Mouse (Mus musculus) ovary, postnatal 36 days (tissue): ENCODE results near the gene Bcl2.
A peak's percentile ranks its signal among the peaks of the same experiment; 100 is the strongest.

Experiments
- DNase-seq: peaks from one replicate; pipeline ENCODE4 v3.0.0; 2022; ENCODE audit warnings: low spot score, mixed read lengths

Gene Bcl2

DNA sequence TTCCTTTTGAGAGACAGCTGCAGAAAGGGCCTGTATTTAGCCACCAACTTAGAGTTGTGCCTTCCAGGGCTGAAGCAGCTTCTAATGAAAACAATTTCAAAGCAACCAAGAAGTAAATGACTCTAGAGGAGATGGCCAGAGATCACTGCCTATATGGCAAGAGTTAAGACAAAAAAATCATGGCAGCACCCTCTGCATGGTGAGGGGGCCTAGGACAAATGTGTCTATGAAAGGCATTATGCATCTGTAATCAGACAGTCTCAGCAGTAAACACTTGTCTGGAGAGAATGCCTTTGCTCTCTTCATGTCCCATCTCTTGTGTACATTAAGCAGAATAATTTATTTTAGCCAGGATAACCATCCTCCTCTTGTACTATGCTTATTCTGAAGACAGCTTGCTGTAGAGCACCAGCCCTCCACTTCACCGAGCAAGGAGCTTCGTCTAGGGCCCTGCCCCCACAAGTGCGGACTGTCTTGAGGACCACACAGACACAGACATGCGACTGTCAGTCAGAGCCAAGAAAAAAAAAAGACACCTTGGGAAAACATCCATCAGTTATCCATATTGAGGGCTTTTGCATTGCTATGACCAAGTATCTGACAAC, 126.1 kb downstream of the Bcl2 start:
- DNase-seq: no peak

DNA sequence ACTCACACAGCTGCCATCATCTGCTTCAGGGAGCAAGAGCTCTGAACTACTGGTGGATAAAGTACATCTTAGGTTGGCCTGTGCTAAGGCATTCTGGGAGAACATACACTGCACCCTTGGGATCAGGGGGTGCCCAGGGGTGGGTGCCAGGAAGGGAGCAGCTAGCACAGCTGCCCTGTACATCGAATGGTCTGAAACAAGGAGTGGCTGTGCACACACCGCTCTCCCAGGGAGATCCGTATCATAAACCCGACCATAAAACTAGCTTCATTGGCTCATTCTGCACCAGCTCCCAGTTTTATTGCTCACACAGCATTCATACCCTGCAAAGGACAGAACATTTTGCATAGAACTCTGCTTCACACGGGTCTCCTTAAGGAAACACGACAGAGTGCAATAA, 127.3 kb downstream of the Bcl2 start:
- DNase-seq: no peak

DNA sequence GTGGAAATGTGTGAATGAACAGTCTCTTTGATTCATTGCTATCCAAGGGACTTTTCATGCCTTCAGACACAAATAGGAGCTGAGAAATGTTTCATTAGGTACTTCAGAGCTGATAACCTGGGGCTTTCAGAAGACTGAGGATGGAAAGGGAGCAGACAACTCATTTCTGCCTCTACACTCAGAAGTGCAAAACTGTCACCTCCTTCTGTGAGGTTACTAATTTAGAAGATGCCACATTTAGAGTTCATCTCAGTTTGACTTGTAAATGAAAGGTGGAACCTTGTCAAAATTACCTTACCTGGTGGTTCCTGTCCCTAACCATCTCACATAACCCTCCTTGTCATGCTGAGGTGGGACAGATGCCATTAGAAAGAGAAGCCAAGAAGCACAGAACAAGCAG, 128.7 kb downstream of the Bcl2 start:
- no peak for DNase-seq

DNA sequence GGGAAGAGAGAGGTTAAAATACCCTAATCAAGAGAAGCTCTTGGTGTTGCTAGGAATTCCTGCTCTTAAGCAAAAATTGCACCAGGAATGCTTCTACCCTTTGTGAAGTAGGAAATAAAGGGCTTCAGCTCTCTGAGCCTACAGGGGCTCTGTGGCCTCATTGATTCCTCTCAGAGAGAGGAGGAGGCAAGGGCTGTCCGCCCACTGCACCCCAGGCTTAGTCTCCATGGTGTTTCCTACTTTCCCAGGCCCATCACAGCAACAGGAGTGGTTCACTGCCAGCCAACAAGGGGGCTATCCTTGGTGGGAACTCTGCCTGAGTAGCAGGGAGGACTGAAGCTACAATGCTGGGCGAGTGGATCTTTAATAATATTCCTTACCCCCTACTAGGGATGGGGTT, 129.2 kb downstream of the Bcl2 start:
- no peak for DNase-seq

DNA sequence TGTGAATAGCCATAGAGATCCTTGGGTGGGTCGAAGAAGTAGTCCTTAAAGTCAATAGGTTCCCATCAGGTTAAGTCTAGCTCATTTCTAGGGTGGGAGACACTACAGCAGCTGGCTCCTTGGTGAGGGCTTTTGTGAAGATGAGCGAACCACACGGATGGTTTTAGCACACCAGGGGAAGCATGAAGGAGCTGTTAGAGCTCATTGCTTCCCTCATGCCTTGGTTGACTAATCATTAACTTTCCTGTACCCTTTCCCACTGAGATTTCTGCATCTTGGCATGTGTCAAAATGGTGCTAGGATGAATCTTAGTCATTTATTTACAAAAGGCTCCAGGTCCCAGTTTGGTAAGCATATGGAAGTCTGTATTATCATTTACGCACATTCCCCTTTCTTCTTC, 129.8 kb downstream of the Bcl2 start:
- DNase-seq: no peak

DNA sequence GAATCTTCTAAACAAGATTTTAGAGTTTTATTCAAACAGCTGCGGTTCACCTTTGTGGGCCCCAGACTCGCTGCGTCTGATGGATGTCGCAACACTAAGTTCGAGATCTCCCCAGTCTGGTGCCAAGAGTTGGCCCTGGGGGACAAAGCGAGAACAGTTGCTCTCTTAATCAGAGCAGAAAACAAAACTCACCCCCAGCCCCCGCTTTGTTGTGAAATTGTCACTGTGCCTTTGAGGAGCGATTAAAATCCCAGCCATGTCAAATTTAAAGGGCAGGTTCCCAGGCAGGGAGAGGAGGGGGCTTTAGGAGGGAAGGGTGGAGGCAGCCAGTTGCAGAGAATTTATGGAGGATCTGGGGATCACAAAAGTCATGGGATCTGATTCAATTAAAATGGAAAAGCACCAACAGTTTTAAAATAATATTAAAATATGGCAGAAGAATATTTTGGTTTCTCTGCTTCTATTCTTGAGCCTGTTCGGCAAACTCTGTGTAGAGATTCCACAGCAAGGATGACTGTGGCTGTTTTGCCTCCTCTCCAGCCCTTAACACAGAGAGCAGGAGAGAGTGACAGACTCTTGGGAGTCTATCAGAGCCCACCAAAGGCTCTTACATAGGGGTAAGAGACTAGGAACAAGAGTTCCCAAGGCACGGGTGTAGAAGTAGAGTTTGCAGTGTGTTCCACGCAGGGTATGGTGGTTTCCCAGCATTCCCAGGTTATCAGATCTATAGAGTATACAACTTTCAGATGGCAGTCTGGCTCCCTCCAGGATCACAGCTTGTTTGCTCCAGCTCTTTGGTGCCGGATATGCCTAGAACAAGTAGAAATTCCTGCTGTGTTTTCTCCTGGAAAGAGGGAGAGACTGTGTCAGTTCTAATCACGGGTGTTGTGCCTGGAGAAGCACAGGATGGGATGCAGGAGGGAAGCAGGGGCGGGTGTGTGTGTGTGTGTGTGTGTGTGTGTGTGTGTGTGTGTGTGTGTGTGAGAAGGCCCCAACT, 130.5 kb downstream of the Bcl2 start:
- peak; percentile 29 for DNase-seq

DNA sequence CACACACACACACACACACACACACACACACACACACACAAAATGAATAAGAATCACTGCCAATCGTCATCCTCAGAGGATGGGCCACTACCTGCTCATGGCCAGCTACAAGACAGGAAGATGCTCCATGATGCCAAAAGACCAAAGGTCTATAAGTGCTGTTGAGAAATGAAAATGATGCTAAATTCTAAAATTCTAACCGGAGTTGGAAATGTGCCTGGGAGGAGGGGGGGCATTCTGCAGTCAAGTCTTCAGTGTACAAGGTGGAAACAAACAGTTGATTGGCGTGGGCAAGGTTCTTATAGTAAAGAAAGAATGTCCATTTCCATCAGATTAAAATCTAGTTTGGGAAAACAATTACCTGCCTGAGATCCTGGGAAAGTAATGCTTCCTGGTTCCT, 131.3 kb downstream of the Bcl2 start:
- no peak for DNase-seq

DNA sequence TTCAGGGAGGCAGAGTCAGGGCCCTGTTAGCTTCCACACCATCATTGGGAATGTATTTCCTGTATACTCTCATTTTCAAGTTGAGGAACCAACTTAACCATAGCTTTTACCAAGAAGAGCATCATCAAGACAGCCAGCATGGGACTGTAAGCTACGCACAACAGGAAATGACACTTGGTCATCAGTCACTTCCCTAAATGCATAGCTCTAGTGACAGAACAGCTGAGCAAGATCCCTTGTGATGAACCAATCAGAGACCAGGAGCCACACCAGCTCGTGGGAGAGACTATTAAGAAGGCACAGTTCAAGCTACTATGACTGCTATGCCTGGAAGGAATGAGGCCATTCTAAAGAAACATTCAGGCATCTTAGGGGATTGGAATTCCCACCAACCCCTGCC, 132.3 kb downstream of the Bcl2 start:
- no peak for DNase-seq

DNA sequence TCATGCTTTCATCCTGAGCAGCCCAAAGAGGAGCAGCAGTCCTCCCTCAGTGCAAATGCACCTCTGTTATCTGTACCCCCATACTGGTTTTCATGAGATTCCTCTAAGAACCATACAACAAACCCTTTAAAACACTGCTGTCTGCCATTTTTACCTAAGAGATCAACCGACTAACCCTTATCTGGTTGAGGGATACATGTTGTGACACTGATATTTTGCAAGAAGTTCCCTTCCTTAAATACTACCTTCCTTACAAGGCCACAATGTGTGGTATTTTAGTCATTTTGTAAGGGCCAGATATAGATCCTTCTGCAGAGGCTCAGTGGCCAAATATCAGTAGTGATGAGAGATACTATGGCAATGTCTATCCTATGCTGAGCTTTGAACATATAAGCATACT, 134.3 kb downstream of the Bcl2 start:
- no peak for DNase-seq

DNA sequence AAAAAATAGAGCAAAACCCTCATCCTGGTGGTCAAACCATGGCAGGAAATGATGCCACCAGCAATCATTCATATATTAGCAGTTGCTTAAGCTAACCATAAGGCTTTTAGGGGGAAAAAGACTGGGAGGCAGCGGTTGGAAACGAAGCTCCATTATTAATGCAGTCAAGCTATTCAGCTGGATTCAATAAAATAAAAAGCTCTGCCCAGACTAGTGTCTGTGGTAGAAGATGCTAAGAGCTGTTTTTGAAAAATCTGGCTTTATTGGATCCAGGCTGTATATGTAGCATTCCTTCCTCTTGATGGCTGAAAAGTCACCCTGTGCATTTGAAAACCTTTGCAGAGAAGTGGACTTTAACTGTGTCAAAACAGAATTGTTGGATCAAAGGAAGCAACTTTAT, 141.6 kb downstream of the Bcl2 start:
- DNase-seq: no peak

DNA sequence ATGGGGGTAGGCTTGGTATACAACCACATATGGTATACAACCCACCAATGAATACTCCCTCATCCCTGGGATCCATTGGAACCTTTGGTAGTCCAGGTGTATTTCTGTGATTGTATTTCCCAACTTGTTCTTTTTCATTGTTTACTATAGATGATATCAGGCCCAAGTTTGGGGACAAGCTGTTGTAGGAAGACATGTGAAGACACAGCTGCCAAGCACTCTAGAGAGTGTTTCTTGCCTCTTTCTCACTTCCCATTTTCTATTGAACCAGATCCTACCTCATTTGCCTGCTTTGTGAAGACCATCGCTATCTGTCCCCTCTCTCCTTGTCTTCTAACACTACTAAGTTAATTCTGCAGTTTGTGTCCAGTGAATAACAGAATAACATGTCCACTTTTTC, 143.2 kb downstream of the Bcl2 start:
- no peak for DNase-seq

DNA sequence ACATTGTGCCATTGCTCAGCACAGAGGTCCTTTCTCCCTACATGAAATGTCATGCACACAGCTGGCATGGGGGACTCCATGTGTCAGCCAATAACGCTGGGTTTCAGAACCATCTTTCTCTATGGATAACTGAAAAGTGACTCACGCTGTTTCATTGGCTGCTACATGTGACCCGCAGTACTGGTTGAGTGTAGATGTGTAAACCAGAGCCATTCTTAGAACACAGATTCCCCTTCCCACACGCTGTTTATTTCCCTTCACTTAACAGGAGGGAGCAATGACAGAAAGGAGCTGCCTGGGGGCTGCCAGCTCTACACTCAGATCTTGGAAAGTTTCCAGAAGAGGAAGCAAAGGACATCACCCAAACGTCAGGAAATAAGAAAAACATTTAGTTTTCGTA, 143.7 kb downstream of the Bcl2 start:
- no peak for DNase-seq

DNA sequence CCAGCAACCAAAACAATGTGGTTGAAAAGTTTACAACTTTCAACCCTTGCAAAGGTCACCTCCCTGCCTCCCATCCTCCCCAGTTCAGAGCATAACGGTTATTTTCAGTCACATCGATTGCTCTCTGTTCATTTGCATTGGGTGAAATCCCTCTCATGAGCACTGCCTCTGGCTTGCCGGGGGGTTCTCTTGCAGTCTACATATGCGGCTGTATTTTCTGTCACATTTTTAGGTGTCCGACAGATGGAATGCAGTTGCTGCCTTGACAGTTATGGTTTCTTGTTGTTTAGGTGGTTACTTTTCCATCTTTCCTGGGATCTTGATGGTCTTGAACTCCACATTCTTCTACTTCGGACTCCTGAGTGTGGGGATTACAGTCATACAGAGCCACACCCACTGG, 144.4 kb downstream of the Bcl2 start:
- no peak for DNase-seq

DNA sequence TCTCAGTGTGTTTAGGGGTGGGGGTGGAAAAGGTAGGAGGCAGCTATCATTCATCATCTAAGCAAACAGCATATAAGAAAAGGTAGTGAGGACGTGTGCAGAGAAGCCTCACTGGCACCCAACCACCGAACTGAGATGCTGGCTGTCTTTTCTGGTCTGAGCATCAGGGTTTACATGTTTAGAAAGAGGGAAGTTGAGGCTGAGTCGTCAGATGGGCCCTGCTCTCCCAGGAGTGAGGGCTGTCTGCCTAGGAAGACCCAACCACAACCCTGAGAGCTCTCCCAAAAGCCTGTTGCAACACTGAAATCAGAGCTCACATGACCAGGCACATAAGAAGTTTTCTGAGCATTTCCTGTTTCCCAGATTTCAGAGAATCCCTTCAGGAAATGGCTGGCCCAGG, 145.2 kb downstream of the Bcl2 start:
- no peak for DNase-seq

DNA sequence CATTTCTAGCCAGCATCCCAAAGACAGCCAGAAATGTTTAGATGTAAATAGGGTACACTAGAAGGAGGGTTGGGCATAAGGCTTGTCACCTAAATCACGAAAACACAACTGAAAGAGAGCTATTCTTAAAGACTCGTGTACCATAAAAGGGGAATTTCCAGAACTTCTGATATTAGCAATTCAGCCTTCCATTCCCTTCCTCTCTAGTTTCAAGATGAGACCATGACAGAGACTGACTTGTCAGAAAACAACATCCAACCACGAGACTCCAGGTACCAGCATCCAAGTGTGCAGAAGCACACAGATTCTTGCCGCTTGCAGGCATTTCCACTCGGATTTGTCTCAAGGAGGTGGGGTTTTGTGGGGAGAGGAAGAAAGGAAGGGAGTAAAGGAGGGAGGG, 146.6 kb downstream of the Bcl2 start:
- no peak for DNase-seq

DNA sequence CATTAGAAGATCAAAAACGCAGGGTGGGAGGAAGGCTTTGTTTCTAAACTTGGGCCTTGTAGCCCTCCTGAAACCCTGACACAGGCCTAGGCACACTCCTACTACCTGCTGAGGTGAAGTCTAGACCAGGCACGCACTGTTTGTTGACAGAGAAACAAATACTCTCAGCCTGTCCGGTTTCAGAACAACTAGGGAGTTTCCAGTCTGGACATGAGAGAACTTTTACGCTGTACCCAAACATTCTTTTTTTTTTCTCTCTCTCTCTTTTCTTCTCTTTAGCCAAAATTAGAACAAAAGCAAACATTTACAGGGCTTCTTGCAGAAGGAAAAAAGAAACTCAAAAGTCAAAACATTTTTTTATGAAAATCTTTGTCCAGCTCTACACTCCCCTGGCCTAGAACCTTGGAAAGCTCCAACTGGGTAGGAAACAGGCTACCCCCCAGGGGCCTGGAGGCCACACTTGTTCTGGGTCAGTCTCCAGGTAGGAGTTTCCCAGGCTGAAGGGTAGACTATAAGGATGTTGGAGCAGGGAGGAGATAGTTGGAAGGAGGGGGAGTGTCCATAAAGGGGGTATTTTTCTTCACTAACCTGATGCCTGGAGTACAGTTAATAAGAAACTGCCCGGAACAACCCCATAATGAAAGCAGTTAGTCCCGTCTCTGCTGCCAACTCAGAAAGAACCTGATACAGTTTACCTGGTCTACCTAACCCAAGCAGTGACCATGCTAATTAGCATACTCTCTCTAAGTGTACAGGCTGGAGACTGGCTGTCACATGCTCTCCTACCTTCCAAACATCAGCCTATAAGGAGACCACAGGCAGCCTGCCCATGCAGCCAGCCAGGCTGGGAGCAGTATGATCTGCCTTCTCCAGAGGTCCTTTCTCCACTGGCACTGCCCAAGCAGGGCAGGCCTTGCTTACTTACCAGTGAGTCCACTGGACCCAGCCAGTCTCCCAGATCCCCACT, 147.7 kb downstream of the Bcl2 start:
- no peak for DNase-seq

DNA sequence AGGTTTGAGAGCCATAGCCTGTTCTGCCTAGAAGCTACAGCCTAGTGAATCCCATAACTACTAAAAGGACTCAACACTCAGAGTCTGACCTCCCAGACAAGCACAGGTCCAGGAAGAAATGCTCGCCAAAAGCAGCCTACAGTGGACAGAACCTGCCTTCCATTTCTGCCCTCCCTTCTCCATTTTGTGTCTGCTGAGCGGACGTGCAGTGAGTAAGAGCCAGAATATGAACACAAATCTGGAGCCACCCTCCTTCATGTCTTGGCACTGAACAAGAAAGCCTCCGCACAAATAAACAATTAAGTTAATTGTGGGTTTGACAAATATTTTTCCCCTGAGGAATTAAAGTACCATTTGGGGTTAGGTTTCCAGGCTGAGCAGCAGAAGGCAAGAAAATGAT, 148.8 kb downstream of the Bcl2 start:
- DNase-seq: no peak

DNA sequence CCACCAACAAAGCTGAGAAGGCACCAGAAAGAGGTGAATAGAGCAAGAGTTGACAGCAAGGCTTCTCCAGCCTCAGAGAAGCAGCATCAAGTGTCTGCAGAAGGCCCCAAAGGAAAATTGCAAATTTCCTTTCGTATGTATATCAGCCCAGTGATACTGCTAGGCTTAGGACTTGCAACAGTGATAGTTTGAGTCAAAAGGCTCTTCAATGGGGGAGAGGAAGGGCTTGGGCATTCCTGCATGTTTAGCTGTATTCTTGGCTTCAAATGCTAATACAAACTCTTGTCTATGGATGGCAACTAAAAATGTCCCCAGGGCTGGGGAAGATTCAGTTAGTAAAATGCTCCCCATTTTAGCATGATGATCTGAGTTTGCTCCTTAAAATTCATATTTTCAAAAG, 149.6 kb downstream of the Bcl2 start:
- DNase-seq: no peak

DNA sequence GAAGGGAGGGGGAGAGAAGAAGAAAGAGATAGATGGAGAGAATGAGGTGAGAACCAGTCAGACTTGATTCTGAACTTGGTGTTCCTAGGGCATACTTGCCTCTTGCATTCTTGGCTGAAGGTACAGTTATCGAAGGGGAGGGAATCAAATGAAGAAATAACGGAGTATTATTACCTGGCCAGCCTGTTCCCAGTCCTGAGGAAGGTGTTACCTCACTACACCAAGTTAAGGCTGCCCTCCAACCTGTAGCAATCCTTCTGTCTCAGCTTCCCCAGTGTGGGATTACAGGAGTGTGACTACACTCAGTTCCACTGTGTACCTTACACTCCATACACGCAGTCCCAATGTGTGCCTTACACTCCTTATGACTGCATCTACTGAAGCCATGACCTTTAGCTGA, 151.3 kb downstream of the Bcl2 start:
- no peak for DNase-seq

DNA sequence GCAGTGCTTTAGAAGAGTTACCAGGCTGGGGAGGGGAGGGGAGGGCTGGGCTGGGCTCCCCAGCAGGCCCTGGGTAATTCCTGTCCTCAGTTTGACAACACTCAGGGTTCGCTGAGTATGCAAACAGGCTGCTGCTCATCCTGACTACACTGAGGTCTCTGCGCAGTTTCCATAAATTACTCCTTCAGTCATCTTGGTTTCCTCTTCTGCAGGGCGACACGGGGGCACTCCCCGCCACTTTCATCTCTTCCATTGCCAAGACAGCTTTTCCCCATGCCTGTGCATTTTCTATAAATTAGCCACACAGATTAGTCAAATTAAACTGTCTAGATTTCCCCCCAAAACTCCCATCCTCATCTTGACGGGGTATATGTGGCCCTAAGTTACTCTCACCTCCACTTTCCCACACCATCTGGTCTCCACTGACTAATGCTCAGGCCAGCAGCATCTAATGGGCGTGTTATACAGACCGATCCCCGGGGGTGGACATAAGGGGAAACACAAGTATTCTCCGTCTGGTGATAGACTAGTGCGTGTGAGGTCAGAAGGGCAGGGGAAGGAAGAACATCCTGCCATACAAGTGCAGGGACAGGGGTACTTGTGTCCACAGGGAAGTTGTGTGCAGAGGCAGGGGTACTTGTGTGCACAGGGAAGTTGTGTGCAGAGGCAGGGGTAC, 152.9 kb downstream of the Bcl2 start:
- DNase-seq: no peak

DNA sequence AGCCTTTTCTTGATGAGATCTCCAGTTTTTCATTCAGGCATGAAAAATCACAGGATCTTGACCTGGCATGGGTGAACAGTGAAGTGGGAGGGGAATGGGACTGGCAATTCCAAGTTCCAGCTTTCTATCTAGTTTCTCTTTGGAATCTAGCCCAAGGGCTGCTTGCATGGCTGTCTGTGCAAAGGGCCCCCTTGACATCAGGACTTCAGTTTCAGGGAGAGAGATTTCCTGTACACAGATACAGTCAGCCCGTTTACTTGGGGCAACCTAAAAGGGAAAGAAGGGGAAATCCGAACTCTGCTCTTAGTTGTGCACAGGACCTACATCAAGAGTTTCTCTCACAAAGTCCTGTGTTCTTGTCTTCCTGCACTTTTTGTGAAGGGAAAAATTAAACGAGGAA, 154.0 kb downstream of the Bcl2 start:
- no peak for DNase-seq

DNA sequence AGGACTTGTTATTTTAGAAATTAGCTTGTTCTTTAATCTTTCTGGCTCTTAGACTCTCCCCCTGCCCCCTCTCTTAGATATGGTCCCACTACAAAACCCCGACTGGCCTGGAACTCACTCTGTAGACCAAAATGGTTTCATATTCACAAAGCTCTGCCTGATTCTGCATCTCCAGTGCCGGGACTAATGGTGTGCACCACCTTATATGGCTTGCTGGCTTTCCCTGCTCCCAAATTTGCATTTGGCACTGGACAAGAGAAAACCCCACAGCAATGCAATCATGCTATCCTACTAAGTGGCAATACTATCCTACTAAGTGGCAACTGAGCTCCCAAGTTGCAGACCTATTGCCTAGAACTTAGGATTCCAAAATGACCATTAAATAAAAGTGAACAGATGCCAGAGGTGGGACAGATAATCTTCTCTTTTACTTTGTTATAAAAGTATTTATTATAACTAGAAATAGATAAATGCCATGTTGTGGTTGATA, 154.9 kb downstream of the Bcl2 start:
- no peak for DNase-seq
